Mouse (Mus musculus) heart, postnatal 14 days (tissue): ENCODE data around the gene Rpf1. TPM values are rescaled to one million over a fixed set of nuclear protein-coding genes. Genes with fewer than 3 reads are reported as not detected.
A peak's percentile ranks its signal among the peaks of the same experiment; 100 is the strongest.

ENCODE experiments used
- DNase-seq, 2 experiments: peaks; one replicate each; pipeline ENCODE4 v3.0.0; 2021 to 2022
- intact Hi-C: fragments of 180-260 bp; cut with DNase I; formaldehyde crosslinking; loops from one replicate; pipeline ENCODE4 v1.15.1; 2025
- total RNA-seq, 2 experiments: library from RNA; stranded (reverse); gene quantifications; 2 replicates each; pipeline ENCODE4 v1.2.3; 2021

Rpf1 gene
- total RNA-seq, 2 experiments from 2014 or later, result 13.6 to 14.4 TPM

DNA sequence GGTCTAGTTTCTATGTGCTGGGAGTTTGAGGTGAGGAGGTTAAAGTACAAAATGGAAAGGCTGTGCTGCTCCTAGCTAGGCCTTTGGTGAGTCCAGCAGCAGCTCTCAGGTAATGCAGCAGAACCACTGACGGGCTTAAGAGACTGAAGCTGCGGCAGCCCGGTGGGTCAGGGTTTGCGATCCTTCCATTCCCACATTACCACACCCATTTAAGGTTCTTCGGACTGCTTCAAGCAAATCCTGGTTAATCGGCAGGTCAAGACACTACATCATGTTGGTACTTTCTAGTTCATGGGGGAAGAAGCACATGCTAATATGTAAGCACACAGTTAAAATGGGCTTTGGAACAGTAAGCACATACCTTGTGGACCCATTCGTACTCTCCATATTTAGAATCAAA, 14.5 kb downstream of the Rpf1 start:
- DNase-seq, result no peak
- intact Hi-C loops, result no loop called here

DNA sequence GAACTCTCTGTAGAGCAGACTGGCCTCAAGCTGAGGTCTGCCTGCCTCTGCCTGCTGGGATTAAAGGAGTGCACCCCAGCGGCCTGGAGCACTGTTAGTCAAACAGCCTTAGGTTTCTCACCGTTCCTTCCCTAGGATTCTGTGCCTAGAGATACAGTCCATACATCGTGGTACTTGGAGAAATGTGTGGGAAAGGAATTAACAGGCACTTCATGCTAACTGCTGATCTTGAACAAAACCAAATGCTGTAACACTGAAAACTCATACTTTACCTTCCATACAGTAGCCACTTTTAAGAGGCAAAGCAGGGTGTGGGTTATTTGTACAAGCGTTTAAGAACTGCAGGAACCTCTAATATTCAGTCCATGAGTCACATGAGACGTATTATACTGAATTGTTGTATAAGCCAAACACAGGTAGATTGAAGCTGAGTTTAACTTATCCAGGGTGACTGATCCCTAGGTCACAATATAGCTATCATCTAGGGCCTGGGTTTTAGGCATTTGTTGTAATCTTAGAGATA, 19.6 kb downstream of the Rpf1 start:
- intact Hi-C loops, result loop anchor here (2.0 kb wide), 1 partner anchor 19 kb away; the partner anchor contains the start of gene Rpf1
- DNase-seq, result no peak

DNA sequence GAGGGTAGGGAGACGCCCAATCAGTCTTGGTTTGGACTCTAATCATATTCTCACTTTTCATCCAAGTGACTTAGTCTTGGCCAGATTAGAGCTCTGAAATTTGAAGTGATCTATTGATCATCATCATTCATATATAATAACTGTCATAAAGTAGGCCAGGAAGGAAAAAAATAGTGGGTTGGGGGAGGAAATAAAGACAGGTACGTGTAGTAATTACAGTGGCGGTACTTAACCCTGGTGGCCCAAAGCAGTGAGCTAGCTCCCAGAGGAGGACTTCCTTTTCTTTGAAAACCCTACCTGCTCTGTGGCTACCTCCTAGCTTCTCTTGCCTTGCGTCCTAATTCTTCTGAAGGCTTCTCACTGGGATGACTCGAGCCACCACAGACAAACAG, 20.4 kb downstream of the Rpf1 start:
- intact Hi-C loops, result loop anchor here (2.0 kb wide), 1 partner anchor 20 kb away; the partner anchor contains the start of gene Rpf1
- no peak for DNase-seq

DNA sequence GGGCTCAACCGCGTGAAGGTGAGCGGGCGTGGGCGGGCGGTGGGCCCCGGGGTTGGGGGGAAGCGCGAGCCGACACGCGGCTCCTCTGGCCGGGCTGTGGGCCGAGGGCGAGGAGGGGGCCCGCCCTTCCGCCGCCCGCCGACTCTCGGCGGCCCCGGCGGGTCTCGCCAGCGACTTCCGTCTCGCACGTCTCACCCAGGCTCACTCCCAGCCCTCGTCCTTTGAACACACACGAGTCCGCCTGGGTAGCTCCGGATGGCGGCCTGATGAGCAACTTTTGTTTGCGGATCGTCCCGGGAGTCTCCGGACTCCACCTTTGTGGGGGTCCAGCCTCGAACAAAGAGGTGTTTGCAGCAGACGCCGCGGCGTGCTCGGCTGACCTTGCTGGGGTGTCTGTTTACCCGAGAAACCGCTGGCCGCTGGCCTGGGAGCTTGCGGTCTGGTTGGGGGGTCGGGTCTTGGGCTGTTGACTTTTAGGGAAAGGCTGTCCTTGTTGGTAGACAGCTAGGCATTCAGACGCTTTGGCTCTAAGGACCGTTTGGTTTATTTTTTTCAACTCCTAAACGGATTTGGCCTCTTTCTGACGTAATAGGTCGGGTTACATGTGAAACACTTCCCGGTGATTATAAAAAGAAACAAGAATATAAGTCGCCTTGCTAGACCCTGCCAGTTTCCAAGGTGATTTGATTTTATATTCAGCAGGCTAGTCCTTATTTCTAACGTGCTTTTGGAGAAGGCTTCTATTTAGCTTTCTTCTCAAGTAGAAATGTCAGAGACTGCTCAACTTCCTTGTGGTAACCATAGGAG, 21.0 kb downstream of the Rpf1 start:
- peak; percentile 72 to 77 for DNase-seq
- intact Hi-C loops, result loop anchor here (2.0 kb wide), 1 partner anchor 21 kb away; the partner anchor contains the start of gene Rpf1

DNA sequence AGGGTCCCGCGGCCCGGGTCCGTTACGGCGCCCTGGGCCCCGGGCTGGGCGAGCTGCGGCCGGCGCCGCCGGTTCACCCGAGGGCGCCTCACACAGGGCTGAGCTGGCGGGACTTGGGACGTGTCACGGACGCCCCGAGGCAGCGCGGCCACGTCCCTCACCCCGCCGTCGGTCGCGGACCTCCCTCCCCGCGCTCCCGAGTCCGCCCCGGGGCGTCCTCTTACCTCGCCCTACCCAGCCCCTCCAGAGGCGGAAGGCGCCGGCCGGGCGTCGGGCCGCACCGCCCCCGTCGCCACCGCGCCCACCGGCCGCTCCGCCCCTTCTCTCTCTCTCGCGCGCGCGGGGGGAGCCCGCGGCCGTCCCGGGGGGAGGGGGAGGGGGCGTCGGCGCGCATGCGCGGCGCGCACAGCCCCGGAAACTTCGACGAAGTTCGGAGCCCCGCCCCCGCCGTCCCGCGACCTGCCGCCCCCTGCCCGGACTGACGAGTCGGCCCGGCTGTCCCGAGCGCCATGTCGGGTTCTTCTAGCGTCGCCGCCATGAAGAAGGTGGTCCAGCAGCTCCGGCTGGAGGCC, 21.7 kb downstream of the Rpf1 start, which contains the start of the genes Spata1 and Gng5:
Gene Spata1 (minus strand): TSS at position 323 of the 572 bp plus-strand sequence.
Gene Gng5 (plus strand): TSS at position 377 of the 572 bp plus-strand sequence.
- DNase-seq, result peak; percentile 94 to 95
- intact Hi-C loops, result loop anchor here (2.0 to 5.0 kb wide), 3 partner anchors 21 to 92 kb away; partner anchors contain the start of gene Rpf1

DNA sequence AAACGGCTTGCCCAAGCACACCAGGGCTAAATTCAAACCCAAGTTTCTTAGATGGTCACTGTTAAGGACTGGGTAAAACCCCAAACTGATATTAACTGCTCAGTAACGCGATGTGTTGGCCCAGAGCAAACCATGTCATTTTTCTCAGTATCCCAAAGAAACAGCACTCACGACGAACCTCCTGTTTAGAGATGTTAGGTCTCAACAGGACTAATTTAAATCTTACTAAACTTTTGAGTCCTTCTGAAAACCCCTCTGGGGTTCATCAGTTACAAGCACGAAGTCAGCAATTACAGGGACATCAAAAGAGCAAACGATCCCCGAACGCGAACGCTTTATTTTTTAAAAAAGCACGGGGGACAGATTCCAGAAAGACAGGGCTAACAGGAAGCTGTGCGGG, 22.2 kb downstream of the Rpf1 start:
- intact Hi-C loops, result loop anchor here (5.0 kb wide), 2 partner anchors 47 to 92 kb away; no protein-coding TSS in a partner anchor
- no peak for DNase-seq

DNA sequence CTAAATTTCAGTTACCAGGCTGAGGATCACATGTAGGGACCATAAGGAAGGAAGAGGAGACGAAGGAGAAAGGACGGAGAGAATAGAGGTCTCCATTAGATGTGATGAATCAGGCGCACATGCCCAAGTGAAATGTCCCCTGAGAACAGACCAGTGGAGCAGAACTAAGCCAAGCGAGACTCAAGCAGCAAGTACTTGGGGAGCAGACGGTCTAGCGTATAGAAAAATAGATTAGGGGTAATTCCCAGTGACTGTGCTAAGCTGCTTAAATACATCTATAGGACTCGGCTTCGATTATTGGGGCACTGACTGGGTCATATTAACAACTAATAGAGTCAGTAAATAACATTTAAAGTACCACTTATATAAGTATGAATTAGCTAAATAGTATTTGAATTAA, 26.3 kb downstream of the Rpf1 start:
- no peak for DNase-seq
- intact Hi-C loops, result loop anchor here (5.0 kb wide), 2 partner anchors 43 to 88 kb away; no protein-coding TSS in a partner anchor

DNA sequence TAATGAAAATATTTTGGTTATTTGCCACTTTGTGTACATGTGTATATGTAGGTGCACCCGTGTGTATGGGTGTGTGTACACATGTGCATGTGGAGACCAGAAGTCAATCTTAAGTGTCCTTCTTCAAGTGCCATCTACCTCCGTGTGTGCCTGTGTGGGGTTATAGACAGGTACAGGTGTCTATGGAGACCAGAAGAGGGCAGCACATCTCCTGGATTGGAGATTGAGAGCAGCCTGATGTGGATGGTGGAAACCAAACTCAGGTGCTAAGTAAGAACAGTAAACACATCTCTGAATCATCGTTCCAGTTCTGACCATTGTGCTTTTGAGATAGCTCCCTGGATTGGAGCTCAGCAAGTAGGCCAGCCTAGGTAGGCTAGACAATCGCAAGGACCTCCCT, 34.8 kb downstream of the Rpf1 start:
- no peak for DNase-seq
- intact Hi-C loops, result no loop called here

DNA sequence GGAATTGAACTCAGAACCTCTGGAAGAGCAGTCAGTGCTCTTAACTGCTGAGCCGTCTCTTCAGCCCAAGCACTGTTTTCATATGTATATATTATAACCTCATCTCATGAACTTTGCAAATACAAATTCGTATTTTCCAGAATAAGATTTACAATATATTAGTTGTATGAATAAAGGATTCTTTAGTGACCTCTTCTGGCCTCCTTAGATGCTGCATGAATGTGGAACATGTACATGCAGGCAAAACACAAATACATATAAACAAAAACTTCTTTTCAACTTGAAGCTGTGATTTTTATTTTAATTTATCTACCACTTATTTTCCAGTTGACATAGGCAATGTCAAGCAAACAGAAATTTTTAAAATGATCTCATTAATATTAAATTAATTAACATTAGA, 39.2 kb downstream of the Rpf1 start:
- intact Hi-C loops, result no loop called here
- no peak for DNase-seq

DNA sequence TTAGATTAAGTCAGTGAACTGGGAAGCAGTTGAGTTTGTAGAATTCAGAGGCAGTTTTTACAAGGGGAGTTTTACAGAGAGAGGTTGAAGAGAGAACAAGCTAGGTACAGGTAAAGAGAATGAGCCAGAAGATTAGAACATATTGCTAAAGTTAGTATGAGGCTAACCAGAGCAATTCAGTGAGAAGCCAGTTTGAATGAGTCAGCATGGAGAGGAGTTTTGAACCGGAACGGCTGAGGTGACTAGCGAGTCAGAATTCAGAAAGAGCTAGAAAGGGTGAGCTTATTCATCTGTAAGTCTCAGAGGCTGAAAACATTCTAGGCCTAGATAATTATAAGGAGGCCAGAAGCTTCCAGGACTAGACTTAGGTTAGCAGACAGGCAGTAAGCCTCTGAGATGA, 46.8 kb downstream of the Rpf1 start:
- DNase-seq, result no peak
- intact Hi-C loops, result no loop called here

DNA sequence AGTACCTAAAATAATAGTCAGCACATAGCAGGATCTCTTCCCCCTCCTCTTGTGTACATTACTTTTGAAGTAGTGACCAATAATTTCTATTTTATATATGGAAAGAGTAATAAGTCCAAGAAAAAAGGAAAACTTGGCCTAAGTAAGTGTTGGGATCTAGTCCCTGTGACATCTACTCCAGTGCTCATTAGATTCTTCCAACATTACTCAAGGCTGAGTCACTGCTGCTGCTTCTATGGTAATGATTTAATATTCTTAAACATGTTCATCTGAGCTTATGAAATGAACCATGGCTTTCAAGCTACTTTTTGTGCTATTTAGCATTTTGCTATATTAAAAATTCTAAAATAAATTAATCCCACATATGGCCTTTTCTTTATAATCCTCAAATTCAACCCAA, 47.5 kb downstream of the Rpf1 start:
- DNase-seq, result no peak
- intact Hi-C loops, result no loop called here

DNA sequence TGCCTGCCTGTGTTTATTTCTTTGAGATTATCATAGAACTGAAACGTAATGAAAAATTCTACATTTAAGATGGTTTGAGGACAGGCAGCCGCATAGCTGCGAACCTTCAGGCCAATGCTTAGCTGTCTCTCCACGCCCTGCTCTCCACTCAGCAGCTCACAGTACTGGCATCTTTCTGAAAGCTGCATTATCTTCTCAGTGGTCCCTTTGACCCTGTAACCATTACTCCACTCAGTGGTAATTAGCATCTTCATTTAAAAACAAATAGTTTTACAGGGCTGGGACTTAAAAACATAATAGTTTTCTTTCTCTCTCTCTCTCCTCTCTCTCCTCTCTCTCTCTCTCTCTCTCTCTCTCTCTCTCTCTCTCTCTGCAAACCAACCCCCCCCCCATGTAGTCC, 48.6 kb downstream of the Rpf1 start:
- DNase-seq, result no peak
- intact Hi-C loops, result no loop called here

DNA sequence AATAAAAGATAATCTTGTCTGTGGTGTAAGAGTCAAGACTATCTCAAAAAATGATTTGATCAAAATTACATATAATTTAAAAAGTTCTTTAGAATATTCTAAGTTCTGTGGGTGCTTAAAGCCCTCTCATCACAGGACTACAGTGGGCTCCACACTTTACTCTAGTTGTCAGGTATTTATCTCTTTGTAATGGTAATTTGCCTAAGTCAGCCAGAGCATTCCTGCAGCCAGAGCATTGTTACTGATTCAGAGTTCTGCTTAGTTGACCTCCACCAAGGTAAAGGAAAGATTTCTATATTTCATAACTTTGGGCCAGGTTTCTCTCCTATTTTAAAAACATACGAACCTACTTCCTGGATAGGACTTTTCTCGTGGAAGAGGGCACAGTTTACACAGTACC, 52.0 kb downstream of the Rpf1 start:
- intact Hi-C loops, result no loop called here
- no peak for DNase-seq

DNA sequence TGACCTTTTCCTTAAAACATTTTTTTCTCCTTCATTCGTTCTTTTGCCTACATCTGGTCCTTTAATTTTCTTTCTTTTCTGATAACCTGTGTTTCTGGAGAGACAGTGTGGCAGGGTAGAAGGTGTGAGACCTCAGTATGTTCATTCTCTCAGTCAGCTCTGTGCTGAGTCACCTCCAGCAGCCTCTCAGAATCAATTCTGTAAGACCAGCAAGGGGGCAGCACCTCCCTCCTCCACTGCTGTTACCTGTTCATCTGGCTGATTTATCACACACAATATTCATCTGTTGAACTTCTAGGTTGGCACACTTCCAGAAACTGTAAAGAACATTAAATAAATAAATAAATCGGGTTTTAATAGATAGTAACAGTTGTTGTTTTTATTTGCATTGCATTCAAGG, 58.3 kb downstream of the Rpf1 start:
- no peak for DNase-seq
- intact Hi-C loops, result no loop called here

Other genes starting within 250 kb of the Rpf1 start
- 10 to 100 TPM in 1 of 2 experiments, 1 to 10 TPM in 1; 8.9 to 11.0 TPM for gene Ssx2ip, start 116.8 kb downstream of the Rpf1 start, total RNA-seq
- 1 to 10 TPM; 4.0 to 4.7 TPM for gene Ctbs, start 71.6 kb downstream of the Rpf1 start, total RNA-seq
- gene Spata1, start 21.7 kb downstream of the Rpf1 start, total RNA-seq, result 1 to 10 TPM; 2.7 to 3.6 TPM
- gene Gng5, start 21.6 kb downstream of the Rpf1 start, total RNA-seq, result 100 to 1,000 TPM; 201 to 215 TPM
- gene Uox, start 49.0 kb upstream of the Rpf1 start, total RNA-seq, result not detected
- gene Dnase2b, start 94.2 kb upstream of the Rpf1 start, total RNA-seq, result not detected
- gene 4930503B20Rik, start 129.9 kb upstream of the Rpf1 start, total RNA-seq, result under 1 TPM in 1 of 2 experiments, not detected in 1; 0.15 TPM
- gene Samd13, start 164.2 kb upstream of the Rpf1 start, total RNA-seq, result 1 to 10 TPM; 1.4 to 2.6 TPM